Mouse (Mus musculus) urinary bladder, postnatal 0 days (tissue): ENCODE measurements around the gene Ccdc138. TPM values are rescaled to one million over a fixed set of nuclear protein-coding genes. Genes with fewer than 3 reads are reported as not detected.

Experiments used
- polyA plus RNA-seq: library from polyadenylated mRNA; unstranded; fragments of >200 nt; fragmentation: Nextera tagmentation; extraction: Ambion mirVana; gene quantifications from 2 replicates; pipeline ENCODE4 v1.2.1, GENCODE M21; 2015

The Ccdc138 gene
- 2.1 and 2.5 TPM in 2 replicates for polyA plus RNA-seq

GRCm38 (mm10) chr10:58497320-58498284 is at the start of gene Ccdc138:
TSS of gene Ccdc138 (plus strand) at chr10:58497948.

Other genes starting within 250 kb of the Ccdc138 start
- 26.0 and 34.0 TPM in 2 replicates for gene Gcc2, start 242.5 kb upstream of the Ccdc138 start, polyA plus RNA-seq
- gene Lims1, start 174.5 kb upstream of the Ccdc138 start, polyA plus RNA-seq, result 192 and 226 TPM in 2 replicates
- gene Ranbp2, start 51.0 kb upstream of the Ccdc138 start, polyA plus RNA-seq, result 10.9 and 13.3 TPM in 2 replicates
- 0.12 and 0.18 TPM in 2 replicates for gene Edar, start 177.7 kb downstream of the Ccdc138 start, polyA plus RNA-seq
- not detected in 2 replicates for gene Gm17542, start 220.3 kb downstream of the Ccdc138 start, polyA plus RNA-seq